Mouse (Mus musculus) B cell, adult 2 months (primary cell): ENCODE measurements around the gene Dnajb1.
"Not testable (repeated sequence)": the region's sequence is repeated elsewhere in the genome, so short reads cannot be mapped to it uniquely, and the experiment has no call there.

Experiments used
- DNase-seq, 2 experiments: peaks; one replicate each; pipeline ENCODE4 v3.0.0; 2022

Dnajb1 gene

GRCm38 (mm10) chr8:83578131-83579055, 29.6 kb upstream of the Dnajb1 start:
- no peak for DNase-seq

- DNase-seq: no peak
These were observed 28.3 kb upstream of the Dnajb1 start for GRCm38 (mm10) chr8:83579676-83580075.

GRCm38 (mm10) chr8:83580826-83581225, 27.2 kb upstream of the Dnajb1 start:
- DNase-seq: no peak

DNA sequence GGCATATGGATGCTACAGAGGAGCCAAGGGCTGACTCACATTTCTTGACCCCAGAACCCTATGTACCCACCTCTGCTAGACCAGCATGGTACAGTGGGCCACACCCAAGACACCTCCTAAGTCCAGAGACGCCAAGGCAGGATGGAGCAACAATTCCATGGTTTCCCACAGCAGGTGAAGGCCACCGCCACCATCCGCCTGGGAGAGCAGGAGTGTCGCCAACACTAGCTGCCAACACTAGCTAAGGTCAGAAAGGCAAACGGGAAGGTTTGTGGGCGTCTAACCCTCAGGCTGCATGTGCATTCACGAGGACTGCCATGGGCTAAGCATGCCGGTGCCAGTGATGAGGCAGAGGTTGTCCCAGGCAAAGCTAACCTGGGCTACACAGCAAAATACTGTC, 25.8 kb upstream of the Dnajb1 start:
- no peak for DNase-seq

DNA sequence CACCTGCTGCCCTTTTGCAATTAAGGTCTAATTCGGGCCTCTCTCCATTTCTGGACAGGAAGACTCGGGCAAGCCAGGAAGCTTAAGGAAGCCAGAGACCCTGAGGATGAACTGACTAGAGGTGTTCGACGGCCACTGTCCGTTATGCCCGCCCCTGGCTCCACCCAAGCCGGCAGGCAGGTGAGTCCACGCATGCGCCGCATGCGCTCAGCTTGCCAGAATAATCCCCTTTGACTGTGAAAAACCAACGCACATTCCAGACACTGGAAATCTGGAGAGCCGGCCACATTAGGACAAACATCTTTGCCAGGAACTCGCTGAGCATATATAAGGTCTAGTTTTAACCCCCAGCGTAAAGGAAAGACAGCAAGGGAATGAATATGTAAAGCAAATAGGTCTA, 24.8 kb upstream of the Dnajb1 start:
- DNase-seq: no peak

DNA sequence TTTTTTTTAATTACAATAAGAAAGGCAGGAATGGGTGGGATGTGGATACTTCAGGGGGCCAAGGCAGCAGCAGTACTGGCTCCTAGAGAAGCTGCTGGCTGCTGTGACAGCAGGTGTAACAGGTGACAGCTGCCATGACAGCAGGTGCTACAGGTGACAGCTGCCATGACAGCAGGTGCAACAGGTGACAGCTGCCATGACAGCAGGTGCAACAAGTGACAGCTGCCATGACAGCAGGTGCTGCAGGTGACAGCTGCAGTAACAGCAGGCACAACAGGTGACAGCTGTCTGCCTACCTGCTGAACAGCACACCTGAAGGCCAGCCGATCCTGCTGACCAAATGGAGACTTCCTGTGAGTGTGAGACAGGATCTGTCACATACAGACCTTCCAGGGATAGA, 23.2 kb upstream of the Dnajb1 start:
- no peak for DNase-seq

DNA sequence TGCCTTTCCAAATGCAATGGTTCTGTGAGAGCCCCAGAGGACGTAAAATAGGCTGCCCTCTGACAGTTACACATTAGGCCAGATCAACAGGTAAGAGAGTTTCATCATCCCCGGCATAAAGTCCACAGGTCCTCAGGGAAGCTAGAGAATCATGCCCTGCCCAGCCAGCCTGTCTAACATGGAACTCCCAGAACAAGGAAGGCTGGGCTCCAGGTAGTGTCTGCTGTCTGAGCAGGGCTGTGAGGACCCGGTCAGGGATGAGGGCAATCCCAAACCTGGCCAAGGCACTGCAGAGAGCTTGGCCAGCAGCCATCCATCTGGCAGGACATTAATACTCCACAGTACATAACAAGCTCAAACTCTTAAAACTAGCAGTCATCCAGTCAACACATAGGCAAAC, 22.7 kb upstream of the Dnajb1 start:
- DNase-seq: no peak

- no peak for DNase-seq
These were observed 20.3 kb upstream of the Dnajb1 start for GRCm38 (mm10) chr8:83587644-83588043.

- DNase-seq: no peak
These were observed 19.1 kb upstream of the Dnajb1 start for GRCm38 (mm10) chr8:83588886-83589285.

GRCm38 (mm10) chr8:83590488-83591023, 17.4 kb upstream of the Dnajb1 start:
- no peak for DNase-seq

DNA sequence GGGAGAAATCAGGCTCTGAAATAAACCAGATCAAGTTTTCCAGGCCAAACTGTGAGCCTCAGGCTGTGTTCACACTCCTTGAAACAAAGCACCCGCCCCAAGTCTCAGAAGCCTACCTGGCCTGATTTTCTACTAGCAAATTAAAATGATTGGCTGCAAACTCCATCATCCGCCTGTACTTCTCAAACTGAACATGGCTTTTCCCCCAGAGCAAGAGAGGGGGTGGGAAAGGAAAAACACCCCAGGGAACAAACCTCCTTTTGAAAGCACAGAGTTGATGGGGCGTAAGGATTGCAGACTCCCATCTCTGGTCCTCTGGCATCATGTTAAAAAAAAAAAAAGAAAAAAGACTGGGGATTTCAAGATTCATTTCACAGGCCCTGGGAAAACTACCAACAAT, 15.3 kb upstream of the Dnajb1 start:
- DNase-seq: no peak

GRCm38 (mm10) chr8:83593325-83594166, 14.4 kb upstream of the Dnajb1 start:
- DNase-seq: no peak

- DNase-seq: peak; percentile 92 to 95
These were observed 13.6 kb upstream of the Dnajb1 start for GRCm38 (mm10) chr8:83594167-83595049.

DNA sequence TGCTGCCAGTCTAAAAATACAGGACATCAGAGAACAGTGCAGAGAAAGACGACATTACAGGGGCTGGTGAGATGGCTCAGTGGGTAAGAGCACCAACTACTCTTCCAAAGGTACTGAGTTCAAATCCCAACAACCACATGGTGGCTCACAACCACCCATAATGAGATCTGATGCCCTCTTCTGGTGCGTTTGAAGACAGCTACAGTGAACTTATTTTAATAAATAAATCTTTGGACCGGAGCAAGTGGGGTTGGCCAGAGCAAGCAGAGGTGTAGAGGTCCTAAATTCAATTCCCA, 13.0 kb upstream of the Dnajb1 start:
- DNase-seq: not testable (repeated sequence)

DNA sequence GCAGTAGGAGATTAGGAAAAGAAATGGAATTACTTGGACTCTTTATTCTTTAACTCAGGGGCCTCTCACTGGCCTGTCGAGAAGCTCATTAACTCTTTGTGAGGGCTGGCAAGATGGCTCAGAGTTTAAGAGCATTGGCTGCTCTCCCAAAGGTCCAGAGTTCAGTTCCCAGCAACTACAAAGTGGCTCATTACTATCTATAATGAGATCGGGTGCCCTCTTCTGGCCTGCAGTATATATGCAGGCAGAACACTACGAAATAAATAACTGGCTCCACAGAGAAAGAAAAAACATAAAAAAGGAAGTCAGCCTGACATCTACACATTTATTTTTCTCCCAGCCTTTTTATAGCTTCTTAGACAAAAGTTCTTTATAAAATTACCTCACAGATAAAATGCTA, 11.6 kb upstream of the Dnajb1 start:
- peak; percentile 56 to 58 for DNase-seq

DNA sequence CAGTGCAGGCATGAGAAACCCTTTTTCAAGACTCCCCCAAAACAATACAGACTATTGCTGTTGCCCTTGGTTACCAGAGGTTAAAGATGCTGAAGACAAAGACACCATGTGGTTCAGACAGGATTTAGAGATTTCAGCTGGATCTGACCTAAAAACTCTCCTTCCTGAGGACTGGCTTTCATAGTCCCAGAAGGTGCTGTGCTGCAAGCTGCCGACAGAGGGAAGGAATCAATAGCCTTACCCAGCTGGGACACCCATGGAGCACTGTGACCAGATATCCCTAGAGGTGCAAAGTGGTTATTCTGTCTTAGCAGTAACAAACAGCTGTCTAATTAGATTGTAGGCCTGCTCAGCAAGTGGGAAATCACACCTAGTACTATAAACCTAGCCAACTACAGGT, 9.8 kb upstream of the Dnajb1 start:
- DNase-seq: no peak

DNA sequence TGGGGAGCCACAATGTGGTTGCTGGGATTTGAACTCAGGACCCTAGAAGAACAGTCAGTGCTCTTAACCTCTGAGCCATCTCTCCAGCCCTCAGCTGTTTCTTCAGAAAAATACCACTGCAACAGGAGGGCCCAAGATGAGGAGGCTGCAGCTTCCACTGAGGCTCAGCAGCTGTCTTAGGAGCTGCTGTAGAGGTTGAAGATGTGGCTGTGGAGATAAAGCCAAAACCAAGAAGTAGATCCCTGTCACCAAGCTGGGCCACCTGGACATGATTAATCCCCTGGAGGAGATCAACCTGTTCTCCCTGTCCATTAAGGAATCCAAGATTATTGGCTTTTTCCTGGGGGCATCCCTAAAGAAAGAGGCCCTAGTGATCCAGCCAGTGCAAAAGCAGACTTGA, 8.2 kb upstream of the Dnajb1 start:
- no peak for DNase-seq

GRCm38 (mm10) chr8:83602650-83603029, 5.4 kb upstream of the Dnajb1 start:
- no peak for DNase-seq

DNA sequence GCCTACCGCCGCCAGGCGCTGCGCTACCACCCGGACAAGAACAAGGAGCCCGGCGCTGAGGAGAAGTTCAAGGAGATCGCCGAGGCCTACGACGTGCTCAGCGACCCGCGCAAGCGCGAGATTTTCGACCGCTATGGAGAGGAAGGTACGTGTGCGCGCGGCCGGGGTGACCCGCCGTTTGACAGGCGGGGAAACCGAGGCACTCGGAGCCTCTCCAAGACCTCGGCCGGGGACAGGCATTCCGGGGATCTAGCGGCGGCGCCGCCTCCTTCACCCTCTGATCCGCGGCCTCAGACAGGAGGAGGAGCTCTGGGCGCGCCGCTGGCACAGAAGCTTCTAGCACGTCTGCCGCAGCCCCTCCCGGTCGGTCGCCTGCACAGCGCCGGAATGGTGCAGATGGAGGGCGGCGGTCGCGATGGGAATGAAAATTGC, 421 bp downstream of the Dnajb1 start:
- DNase-seq: peak; percentile 77 to 82

DNA sequence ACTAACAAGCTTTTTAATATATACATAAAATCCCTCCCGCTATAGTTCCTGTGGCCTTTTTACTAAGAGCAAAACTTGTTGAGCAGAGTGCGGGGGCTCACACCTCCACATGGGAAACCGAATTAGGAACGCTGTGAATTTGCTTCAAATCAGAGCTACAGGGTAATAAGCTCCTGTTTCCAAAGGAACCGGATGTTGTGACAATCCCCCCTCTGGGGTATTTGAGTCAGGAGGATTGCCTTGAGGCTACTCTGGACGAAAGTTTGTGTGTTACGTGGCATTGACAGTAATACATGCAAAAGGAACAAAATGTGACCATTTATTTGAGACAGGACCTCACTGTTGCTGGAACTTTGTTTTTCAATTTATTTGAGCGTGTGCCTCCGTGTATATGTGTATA, 1.1 kb downstream of the Dnajb1 start:
- DNase-seq: no peak

DNA sequence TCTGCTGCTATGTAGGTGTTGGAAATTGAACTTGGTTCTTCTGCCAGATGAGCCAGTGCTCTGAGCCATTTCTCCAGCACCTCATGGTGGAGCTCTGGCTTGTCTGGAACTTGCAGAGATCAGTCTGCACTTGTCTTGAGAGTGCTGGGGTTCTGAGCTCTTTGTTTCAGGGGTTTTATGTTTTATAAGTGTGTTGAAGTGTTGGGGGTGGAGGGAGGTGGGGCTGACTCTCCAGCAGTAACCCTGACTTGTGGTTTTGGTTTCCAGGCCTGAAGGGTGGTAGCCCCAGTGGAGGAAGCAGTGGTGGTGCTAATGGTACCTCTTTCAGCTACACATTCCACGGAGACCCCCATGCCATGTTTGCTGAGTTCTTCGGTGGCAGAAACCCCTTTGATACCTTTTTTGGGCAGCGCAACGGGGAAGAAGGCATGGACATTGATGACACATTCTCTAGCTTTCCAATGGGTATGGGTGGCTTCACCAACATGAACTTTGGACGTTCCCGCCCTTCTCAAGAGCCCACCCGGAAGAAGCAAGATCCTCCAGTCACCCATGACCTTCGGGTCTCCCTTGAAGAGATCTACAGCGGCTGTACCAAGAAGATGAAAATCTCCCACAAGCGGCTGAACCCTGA, 1.7 kb downstream of the Dnajb1 start:
- no peak for DNase-seq

- no peak for DNase-seq
These were observed 3.9 kb downstream of the Dnajb1 start for GRCm38 (mm10) chr8:83611921-83612320.
